Mouse (Mus musculus) ES-CJ7 (cell line): ENCODE measurements around the gene Snx13.

ENCODE experiments used
- DNase-seq: peaks from one replicate; pipeline ENCODE4 v3.0.0; 2011; ENCODE audit warnings: low read depth, low spot score

The Snx13 gene

GRCm38 (mm10) chr12:35046999-35047319 lies at the start of gene Snx13:
Gene Snx13, plus strand, starts transcription at chr12:35047186.
- peak; percentile 82 for DNase-seq

- no peak for DNase-seq
Observed at GRCm38 (mm10) chr12:34997597-34998182, 49.3 kb upstream of the Snx13 start.

- DNase-seq: no peak
Observed at GRCm38 (mm10) chr12:34998778-34999467, 48.1 kb upstream of the Snx13 start.

GRCm38 (mm10) chr12:35000323-35000722 lies 46.7 kb upstream of the Snx13 start:
- DNase-seq: no peak

GRCm38 (mm10) chr12:35005748-35006147 lies 41.2 kb upstream of the Snx13 start:
- no peak for DNase-seq

GRCm38 (mm10) chr12:35007851-35008250 lies 39.1 kb upstream of the Snx13 start:
- DNase-seq: no peak

- DNase-seq: no peak
Observed at GRCm38 (mm10) chr12:35008340-35009137, 38.4 kb upstream of the Snx13 start.

- no peak for DNase-seq
Observed at GRCm38 (mm10) chr12:35011462-35011861, 35.5 kb upstream of the Snx13 start.

- DNase-seq: no peak
Observed at GRCm38 (mm10) chr12:35013950-35014349, 33.0 kb upstream of the Snx13 start.

- no peak for DNase-seq
Observed at GRCm38 (mm10) chr12:35016056-35016455, 30.9 kb upstream of the Snx13 start.

GRCm38 (mm10) chr12:35016481-35017250 lies 30.3 kb upstream of the Snx13 start:
- DNase-seq: no peak

GRCm38 (mm10) chr12:35018679-35019237 lies 28.2 kb upstream of the Snx13 start:
- DNase-seq: no peak

GRCm38 (mm10) chr12:35021285-35021684 lies 25.7 kb upstream of the Snx13 start:
- no peak for DNase-seq

GRCm38 (mm10) chr12:35022066-35022465 lies 24.9 kb upstream of the Snx13 start:
- DNase-seq: no peak

GRCm38 (mm10) chr12:35025916-35026432 lies 21.0 kb upstream of the Snx13 start:
- no peak for DNase-seq

- no peak for DNase-seq
Observed at GRCm38 (mm10) chr12:35027533-35027932, 19.5 kb upstream of the Snx13 start.

GRCm38 (mm10) chr12:35038668-35039570 lies 8.1 kb upstream of the Snx13 start:
- DNase-seq: no peak

GRCm38 (mm10) chr12:35039571-35039936 lies 7.4 kb upstream of the Snx13 start:
- no peak for DNase-seq

GRCm38 (mm10) chr12:35041964-35042363 lies 5.0 kb upstream of the Snx13 start:
- no peak for DNase-seq

- DNase-seq: peak; percentile 74
Observed at GRCm38 (mm10) chr12:35046310-35046998, 532 bp upstream of the Snx13 start.
